Mouse (Mus musculus): ENCODE results near the gene Zcchc3. TPM values are rescaled to one million over a fixed set of nuclear protein-coding genes. Genes with fewer than 3 reads are reported as not detected.
"Not testable (repeated sequence)": the region's sequence is repeated elsewhere in the genome, so short reads cannot be mapped to it uniquely, and the experiment has no call there.

Gene Zcchc3
- 10 to 100 TPM in 1 of 2 experiments, 1 to 10 TPM in 1; 9.3 to 10.0 TPM for total RNA-seq (2021)

GRCm38 (mm10) chr2:152414591-152415165 lies at the start of gene Zcchc3:
Zcchc3 (minus strand) TSS chr2:152415027.
- DNase-seq: peak; percentile 86 to 88

- no peak for DNase-seq
Measured at GRCm38 (mm10) chr2:152459241-152459640, 44.4 kb upstream of the Zcchc3 start.

GRCm38 (mm10) chr2:152452101-152452781 lies 37.4 kb upstream of the Zcchc3 start:
- DNase-seq: no peak

- peak; percentile 63 to 67 for DNase-seq
Measured at GRCm38 (mm10) chr2:152450241-152450640, 35.4 kb upstream of the Zcchc3 start.

- DNase-seq: no peak
Measured at GRCm38 (mm10) chr2:152447461-152447860, 32.6 kb upstream of the Zcchc3 start.

GRCm38 (mm10) chr2:152446642-152447041 lies 31.8 kb upstream of the Zcchc3 start:
- DNase-seq: no peak

- peak; percentile 20 to 31 for DNase-seq
Measured at GRCm38 (mm10) chr2:152443281-152443680, 28.5 kb upstream of the Zcchc3 start.

- DNase-seq: no peak
Measured at GRCm38 (mm10) chr2:152442322-152442721, 27.5 kb upstream of the Zcchc3 start.

GRCm38 (mm10) chr2:152439833-152440232 lies 25.0 kb upstream of the Zcchc3 start:
- DNase-seq: no peak

GRCm38 (mm10) chr2:152438963-152439362 lies 24.1 kb upstream of the Zcchc3 start:
- no peak for DNase-seq

- DNase-seq: peak; percentile 81 to 85
Measured at GRCm38 (mm10) chr2:152436983-152437860, 22.4 kb upstream of the Zcchc3 start.

- DNase-seq: no peak
Measured at GRCm38 (mm10) chr2:152436405-152436901, 21.6 kb upstream of the Zcchc3 start.

GRCm38 (mm10) chr2:152428481-152428880 lies 13.7 kb upstream of the Zcchc3 start:
- not testable (repeated sequence) for DNase-seq

GRCm38 (mm10) chr2:152427493-152427892 lies 12.7 kb upstream of the Zcchc3 start:
- DNase-seq: no peak

GRCm38 (mm10) chr2:152415786-152416185 lies 959 bp upstream of the Zcchc3 start:
- DNase-seq: no peak

GRCm38 (mm10) chr2:152415287-152415686 lies 460 bp upstream of the Zcchc3 start, which contains the start of gene 6820408C15Rik:
6820408C15Rik (plus strand) TSS chr2:152415587.
- DNase-seq: no peak

- peak in 1 of 2 experiments; percentile 34 for DNase-seq
Measured at GRCm38 (mm10) chr2:152413765-152414584, 852 bp downstream of the Zcchc3 start.

GRCm38 (mm10) chr2:152413158-152413764 lies 1.6 kb downstream of the Zcchc3 start:
- no peak for DNase-seq

- DNase-seq: no peak
Measured at GRCm38 (mm10) chr2:152412526-152413157, 2.2 kb downstream of the Zcchc3 start.

- no peak for DNase-seq
Measured at GRCm38 (mm10) chr2:152411471-152411870, 3.4 kb downstream of the Zcchc3 start.

GRCm38 (mm10) chr2:152410971-152411371 lies 3.9 kb downstream of the Zcchc3 start:
- DNase-seq: peak; percentile 62 to 71

Data from layer of hippocampus, postnatal 36 days (tissue).